Mouse (Mus musculus) olfactory bulb, adult 2 months (tissue): ENCODE measurements around the gene Stard5.

Experiments used
- CTCF ChIP-seq: fragments of 200-500 bp; IDR thresholded peaks from 2 replicates; pipeline ENCODE4 v1.5.1; 2012; ENCODE audit warnings: low read depth, mild to moderate bottlenecking, low read length, moderate library complexity; ENCODE audit not compliant: insufficient read depth
- POLR2A ChIP-seq: fragments of 200-500 bp; IDR thresholded peaks from 2 replicates; pipeline ENCODE4 v1.6.1; 2012; ENCODE audit warnings: mild to moderate bottlenecking, low read depth, low read length, moderate library complexity; ENCODE audit not compliant: insufficient read depth

GRCm38 (mm10) chr7:83604180-83604944, 27.4 kb upstream of the Stard5 start:
- TF ChIP-seq POLR2A (no peak), CTCF (no peak)
